Mouse (Mus musculus): Measurements from ENCODE around the gene Olfr1415.

DNA sequence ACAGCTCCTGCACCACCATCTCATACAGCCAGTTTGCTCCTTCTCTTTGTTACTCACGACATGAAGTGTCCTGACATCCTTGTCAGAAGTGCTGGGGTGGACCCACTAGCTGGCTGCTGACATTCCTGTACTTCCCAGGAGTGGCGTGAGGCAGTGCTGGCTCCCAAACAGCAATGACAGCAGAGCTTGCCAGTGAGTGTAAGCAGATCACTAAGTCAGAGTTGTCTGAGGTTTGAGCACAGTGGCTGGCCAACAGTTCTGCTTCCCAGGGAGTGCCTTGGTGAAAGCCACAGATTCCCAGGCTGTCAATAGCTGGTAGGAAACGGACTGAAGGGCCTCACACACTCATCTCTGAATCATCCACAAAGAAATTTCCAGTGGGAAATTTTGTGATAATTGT, 47.6 kb downstream of the Olfr1415 start:
- TF ChIP-seq CTCF (IDR thresholded peaks at IDR 0.05) (no peak), EP300 (IDR thresholded peaks at IDR 0.05) (no peak)
